8 mouse cellular contexts compared by ENCODE assay signal in the genomic region with DNA sequence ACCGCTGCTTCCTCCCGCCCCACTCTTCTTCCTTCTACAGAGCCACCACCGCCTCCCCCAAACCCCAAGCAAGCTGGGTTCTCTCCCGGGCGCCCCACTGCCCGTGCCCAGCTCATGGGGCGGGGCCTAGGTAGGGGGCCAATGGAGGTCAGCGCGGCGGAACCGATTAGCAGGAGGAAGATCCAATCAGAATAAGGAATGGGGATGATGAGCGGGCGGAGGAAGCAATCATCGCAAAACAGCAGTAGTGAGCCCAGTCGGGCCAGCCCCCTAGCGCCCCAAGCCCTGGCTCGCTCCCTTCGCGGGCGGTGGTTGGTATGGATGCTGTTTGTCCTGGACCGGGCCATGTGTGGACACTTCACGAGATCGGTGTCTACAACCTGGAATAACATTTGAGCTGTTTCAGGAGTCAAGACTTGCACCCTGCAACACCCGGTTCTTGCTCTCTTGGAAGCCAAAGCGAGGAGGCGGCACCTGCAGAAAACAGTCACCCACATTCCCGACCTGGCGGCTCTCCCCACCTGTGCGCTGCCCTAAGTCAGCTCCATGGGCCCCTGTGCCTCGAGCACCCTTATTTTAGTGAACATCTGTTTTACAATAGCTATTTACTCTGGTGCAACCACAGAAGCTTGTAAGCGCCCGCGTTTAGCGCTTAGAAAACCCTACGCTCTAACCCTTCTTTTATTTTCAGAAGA. TPM values are rescaled to one million over a fixed set of nuclear protein-coding genes. Genes with fewer than 3 reads are reported as not detected.
A peak's percentile ranks its signal among the peaks of the same experiment; 100 is the strongest.
DNase-seq lines count a peak whose midpoint lies in the region; ATAC-seq and TF ChIP-seq lines count a peak whose summit lies in the region.

A gene (minus strand): TSS at position 129 of the 695 bp plus-strand sequence.

- peak; percentile 96 for DNase-seq in cerebellum, adult 11 months
- peak; percentile 82 for DNase-seq in heart, postnatal 0 days (ENCODE audit: low spot score)
- peak; percentile 88 to 89 for DNase-seq in kidney, postnatal 36 days
- peak; percentile 74 to 76 (median 75) for DNase-seq in liver, embryonic 14.5 days (ENCODE audit: low read depth in 3 of 3, low spot score in 3 of 3)
- DNase-seq in neural tube, embryonic 11.5 days (ENCODE audit: low spot score): peak; percentile 93

- no peaks in the 10 kb centered on the region for H3K36me3 ChIP-seq in ES-Bruce4 (ENCODE audit: control insufficient read depth, insufficient read depth, low read length, poor library complexity, severe bottlenecking)
- no peaks in the 10 kb centered on the region for H3K36me3 ChIP-seq in forebrain, embryonic 13.5 days (ENCODE audit: poor library complexity, severe bottlenecking)
- no peaks in the 10 kb centered on the region for H3K36me3 ChIP-seq in heart, postnatal 0 days (replicated peaks; ENCODE audit: control insufficient read depth, insufficient read depth, low read length)
- H3K36me3 ChIP-seq in liver, embryonic 14.5 days (replicated peaks; ENCODE audit: control insufficient read depth, insufficient read depth, low read depth): no peaks in the 10 kb centered on the region
- H3K36me3 ChIP-seq in neural tube, embryonic 11.5 days (ENCODE audit: control insufficient read depth, insufficient read depth, low read length): no peaks in the 10 kb centered on the region
- no peaks in the 10 kb centered on the region for H3K36me3 ChIP-seq in stomach, embryonic 16.5 days (ENCODE audit: control insufficient read depth, insufficient read depth, low read length)

- no peak for TF ChIP-seq EP300 in ES-Bruce4 (IDR thresholded peaks at IDR 0.05; ENCODE audit: insufficient read depth, low read depth, low read length)
- TF ChIP-seq EP300 in heart, postnatal 0 days (IDR thresholded peaks at IDR 0.05; ENCODE audit: low read depth): no peak
- TF ChIP-seq EP300 in liver, embryonic 14.5 days (IDR thresholded peaks at IDR 0.05; ENCODE audit: low read depth): no peak

- under 1% methylated on average over 33 of the region's 35 CpGs for WGBS in forebrain, embryonic 13.5 days
- WGBS in heart, postnatal 0 days: under 1% methylated on average over 35 of the region's 35 CpGs
- 1% methylated on average over 35 of the region's 35 CpGs for WGBS in liver, embryonic 14.5 days (ENCODE audit: insufficient replicate concordance)
- under 1% methylated on average over 35 of the region's 35 CpGs for WGBS in neural tube, embryonic 11.5 days
- 1% methylated on average over 35 of the region's 35 CpGs for WGBS in stomach, embryonic 16.5 days

- peaks cover 2% of the 10 kb centered on the region for H3K4me1 ChIP-seq in ES-Bruce4 (ENCODE audit: control insufficient read depth, insufficient read depth, low read length)
- H3K4me1 ChIP-seq in forebrain, embryonic 13.5 days: peaks cover 22% of the 10 kb centered on the region
- 0 out of 2 replicates have a peak, but pooled peaks cover 4% of the 10 kb centered on the region for H3K4me1 ChIP-seq in heart, postnatal 0 days (ENCODE audit: control insufficient read depth, insufficient read depth)
- H3K4me1 ChIP-seq in liver, embryonic 14.5 days (replicated peaks; ENCODE audit: control insufficient read depth in 2 of 2, insufficient read depth in 2 of 2, low read length in 1 of 2): peaks cover 0 to 2% of the 10 kb centered on the region in 2 experiments; a peak in 1 of 4 replicates
- H3K4me1 ChIP-seq in neural tube, embryonic 11.5 days (ENCODE audit: control insufficient read depth, insufficient read depth, low read length): no peaks in the 10 kb centered on the region; the same call in 1 of the 2 replicates
- no peaks in the 10 kb centered on the region for H3K4me1 ChIP-seq in stomach, embryonic 16.5 days (ENCODE audit: control insufficient read depth, insufficient read depth, low read length)

- peak within 1 kb of the TSS; percentile 96 for H3K4me3 ChIP-seq in ES-Bruce4 (ENCODE audit: low read depth, low read length)
- H3K4me3 ChIP-seq in forebrain, embryonic 13.5 days: peak within 1 kb of the TSS; percentile 84
- peak within 1 kb of the TSS; percentile 56 for H3K4me3 ChIP-seq in heart, postnatal 0 days (ENCODE audit: low read depth, low read length)
- H3K4me3 ChIP-seq in liver, embryonic 14.5 days (ENCODE audit: insufficient read depth in 1 of 2, low read depth in 2 of 2, low read length in 2 of 2): peak within 1 kb of the TSS; percentile 65 to 72
- peak within 1 kb of the TSS; percentile 68 for H3K4me3 ChIP-seq in neural tube, embryonic 11.5 days (ENCODE audit: low read depth, low read length)
- peak within 1 kb of the TSS; percentile 67 for H3K4me3 ChIP-seq in stomach, embryonic 16.5 days (replicated peaks; ENCODE audit: low read length)

- peak; percentile 98 for ATAC-seq in forebrain, embryonic 13.5 days
- ATAC-seq in heart, postnatal 0 days (ENCODE audit: insufficient read depth, low read depth): peak; percentile 99
- peak; percentile 98 for ATAC-seq in liver, embryonic 14.5 days (ENCODE audit: insufficient read depth)
- peak; percentile 98 for ATAC-seq in neural tube, embryonic 11.5 days (ENCODE audit: insufficient read depth, low FRiP score, low TSS enrichment)
- ATAC-seq in stomach, embryonic 16.5 days (ENCODE audit: insufficient read depth, low FRiP score): peak; percentile 97

- no peak for TF ChIP-seq CTCF in ES-Bruce4 (IDR thresholded peaks at IDR 0.05; ENCODE audit: low read depth, low read length)
- TF ChIP-seq CTCF in heart, postnatal 0 days (IDR thresholded peaks at IDR 0.05; ENCODE audit: low read depth): no peak
- TF ChIP-seq CTCF in liver, embryonic 14.5 days (IDR thresholded peaks at IDR 0.05; ENCODE audit: low read depth): peak; percentile 20; the same call in 1 of the 2 replicates

- H3K27me3 ChIP-seq in ES-Bruce4 (ENCODE audit: control insufficient read depth, insufficient read depth, low read length, poor library complexity, severe bottlenecking): no peaks in the 10 kb centered on the region
- H3K27me3 ChIP-seq in forebrain, embryonic 13.5 days: no peaks in the 10 kb centered on the region
- peaks cover 55% of the 10 kb centered on the region for H3K27me3 ChIP-seq in heart, postnatal 0 days (ENCODE audit: control insufficient read depth, insufficient read depth, low read length)
- H3K27me3 ChIP-seq in liver, embryonic 14.5 days (ENCODE audit: control insufficient read depth, insufficient read depth, low read length): peaks cover 43% of the 10 kb centered on the region
- no peaks in the 10 kb centered on the region for H3K27me3 ChIP-seq in neural tube, embryonic 11.5 days (ENCODE audit: control insufficient read depth, insufficient read depth, low read length)
- peaks cover 4% of the 10 kb centered on the region for H3K27me3 ChIP-seq in stomach, embryonic 16.5 days (ENCODE audit: control insufficient read depth, insufficient read depth, low read length)

- no peak within 1 kb of the TSS; the same call in 1 of the 2 replicates for H3K27ac ChIP-seq in ES-Bruce4 (ENCODE audit: insufficient read depth, low read length)
- H3K27ac ChIP-seq in forebrain, embryonic 13.5 days: peak within 1 kb of the TSS; percentile 96
- H3K27ac ChIP-seq in heart, postnatal 0 days (ENCODE audit: low read depth): no peak within 1 kb of the TSS
- no peak within 1 kb of the TSS for H3K27ac ChIP-seq in liver, embryonic 14.5 days
- peak within 1 kb of the TSS; percentile 80 for H3K27ac ChIP-seq in neural tube, embryonic 11.5 days (ENCODE audit: low read depth, low read length)
- H3K27ac ChIP-seq in stomach, embryonic 16.5 days (ENCODE audit: low read length): peak within 1 kb of the TSS; percentile 64

- TF ChIP-seq POLR2A in ES-Bruce4 (IDR thresholded peaks at IDR 0.05; ENCODE audit: insufficient read depth, low read length): peak; percentile 37

- H3K9ac ChIP-seq in ES-Bruce4 (ENCODE audit: low read depth, poor library complexity, severe bottlenecking): peak within 1 kb of the TSS; percentile 82
- H3K9ac ChIP-seq in forebrain, embryonic 13.5 days: peak within 1 kb of the TSS; percentile 95
- 0 out of 2 replicates have a peak within 1 kb of the TSS, but pooled peaks have one; percentile 27 for H3K9ac ChIP-seq in heart, postnatal 0 days (replicated peaks; ENCODE audit: low read depth, low read length)
- peak within 1 kb of the TSS; percentile 13; the same call in 1 of the 2 replicates for H3K9ac ChIP-seq in liver, embryonic 14.5 days (replicated peaks)
- H3K9ac ChIP-seq in neural tube, embryonic 11.5 days (ENCODE audit: low read length): peak within 1 kb of the TSS; percentile 88
- peak within 1 kb of the TSS; percentile 67 for H3K9ac ChIP-seq in stomach, embryonic 16.5 days (ENCODE audit: low read length)

- H3K4me2 ChIP-seq in forebrain, embryonic 13.5 days: peak within 1 kb of the TSS; percentile 77
- H3K4me2 ChIP-seq in heart, postnatal 0 days (ENCODE audit: low read depth, low read length): peak within 1 kb of the TSS; percentile 82
- peak within 1 kb of the TSS; percentile 87 for H3K4me2 ChIP-seq in liver, embryonic 14.5 days (ENCODE audit: low read depth)
- H3K4me2 ChIP-seq in neural tube, embryonic 11.5 days (ENCODE audit: low read depth): peak within 1 kb of the TSS; percentile 61
- H3K4me2 ChIP-seq in stomach, embryonic 16.5 days (ENCODE audit: low read depth, low read length): peak within 1 kb of the TSS; percentile 83

- H3K9me3 ChIP-seq in ES-Bruce4 (replicated peaks; ENCODE audit: control insufficient read depth, insufficient read depth, low read length, poor library complexity, severe bottlenecking): no peaks in the 10 kb centered on the region
- H3K9me3 ChIP-seq in forebrain, embryonic 13.5 days (replicated peaks): no peaks in the 10 kb centered on the region
- H3K9me3 ChIP-seq in heart, postnatal 0 days (replicated peaks; ENCODE audit: control insufficient read depth, low read length): no peaks in the 10 kb centered on the region
- no peaks in the 10 kb centered on the region for H3K9me3 ChIP-seq in liver, embryonic 14.5 days (ENCODE audit: control insufficient read depth, low read length)
- no peaks in the 10 kb centered on the region for H3K9me3 ChIP-seq in neural tube, embryonic 11.5 days (ENCODE audit: control insufficient read depth, low read length)
- H3K9me3 ChIP-seq in stomach, embryonic 16.5 days (replicated peaks; ENCODE audit: control insufficient read depth, low read length): no peaks in the 10 kb centered on the region

RNA-seq across cellular contexts. Expression of the gene that starts here (rescaled TPM):
- 10.5 and 11.0 TPM in 2 replicates for polyA plus RNA-seq in ES-Bruce4 (2011; ENCODE audit: insufficient read depth, insufficient read length, low read depth, missing spikeins)
- 28.3 and 29.6 TPM in 2 replicates for polyA plus RNA-seq in forebrain, embryonic 13.5 days (2015; fragmentation: Nextera tagmentation; extraction: Ambion mirVana)
- total RNA-seq in heart, postnatal 0 days (2014; rRNA removed; ENCODE audit: low replicate concordance): 133 and 231 TPM in 2 replicates
- polyA plus RNA-seq in heart, postnatal 0 days (2015; fragmentation: Nextera tagmentation; extraction: Ambion mirVana): 65.9 and 125 TPM in 2 replicates
- polyA plus RNA-seq in liver, embryonic 14.5 days (2012; rRNA removed): 0.12 and 0.30 TPM in 2 replicates
- 0.06 and 0.10 TPM in 2 replicates for polyA plus RNA-seq in liver, embryonic 14.5 days (2014; fragmentation: Nextera tagmentation; extraction: Ambion mirVana)
- 14.7 and 18.0 TPM in 2 replicates for polyA plus RNA-seq in neural tube, embryonic 11.5 days (2014; fragmentation: Nextera tagmentation; extraction: Ambion mirVana)
- 3.6 and 3.8 TPM in 2 replicates for polyA plus RNA-seq in stomach, embryonic 16.5 days (2015; fragmentation: Nextera tagmentation; extraction: Ambion mirVana)

Comparison
In these comparisons a context has a peak if more than half of its experiments do, and no peak if none do; other contexts are left out.
1. Peak in DNase-seq, ATAC-seq, H3K4me3 ChIP-seq, H3K9ac ChIP-seq and H3K4me2 ChIP-seq in liver, embryonic 14.5 days; RNA of the gene not detected or under 1 TPM.
2. H3K27ac ChIP-seq: peak in forebrain, embryonic 13.5 days (single experiment), neural tube, embryonic 11.5 days (single experiment) and stomach, embryonic 16.5 days (single experiment); none in ES-Bruce4 (single experiment), heart, postnatal 0 days (single experiment) and liver, embryonic 14.5 days (single experiment).
3. H3K9ac ChIP-seq: peak in every context shown above with its lines; median percentile 95 in forebrain, embryonic 13.5 days; 88 in neural tube, embryonic 11.5 days; 82 in ES-Bruce4; 67 in stomach, embryonic 16.5 days; 27 in heart, postnatal 0 days; 13 in liver, embryonic 14.5 days.
4. Peak in every context shown above with its lines, with median percentiles within 50 percentile points of each other: H3K4me3 ChIP-seq, DNase-seq, ATAC-seq and H3K4me2 ChIP-seq.